Mouse (Mus musculus): ENCODE measurements at regions not wholly inside any gene's neighbourhood (a gene's known extent, or its start where the extent isn't known, plus 50 kb on each side); places are given as distances from the start of the nearest gene placed in this dataset.

- DNase-seq, result peak; percentile 7
Observed at GRCm38 (mm10) chr4:37647051-37647450, 695.5 kb upstream of the Lingo2 start.
